Mouse (Mus musculus) thymus, adult 2 months (tissue): ENCODE data around the gene Mlf2.

ENCODE experiments used
- CTCF ChIP-seq: fragments of 200-500 bp; IDR thresholded peaks from 2 replicates; pipeline ENCODE4 v1.5.1; 2012; ENCODE audit warnings: mild to moderate bottlenecking, control low read depth, low read length, moderate library complexity, borderline replicate concordance; ENCODE audit not compliant: control insufficient read depth, poor library complexity, insufficient read depth; ENCODE audit errors: extremely low read depth
- POLR2A ChIP-seq: fragments of 200-500 bp; IDR thresholded peaks from 2 replicates; pipeline ENCODE4 v1.6.1; 2012; ENCODE audit warnings: mild to moderate bottlenecking, low read length, control low read depth, moderate library complexity; ENCODE audit not compliant: control insufficient read depth, poor library complexity, insufficient read depth; ENCODE audit errors: extremely low read depth

DNA sequence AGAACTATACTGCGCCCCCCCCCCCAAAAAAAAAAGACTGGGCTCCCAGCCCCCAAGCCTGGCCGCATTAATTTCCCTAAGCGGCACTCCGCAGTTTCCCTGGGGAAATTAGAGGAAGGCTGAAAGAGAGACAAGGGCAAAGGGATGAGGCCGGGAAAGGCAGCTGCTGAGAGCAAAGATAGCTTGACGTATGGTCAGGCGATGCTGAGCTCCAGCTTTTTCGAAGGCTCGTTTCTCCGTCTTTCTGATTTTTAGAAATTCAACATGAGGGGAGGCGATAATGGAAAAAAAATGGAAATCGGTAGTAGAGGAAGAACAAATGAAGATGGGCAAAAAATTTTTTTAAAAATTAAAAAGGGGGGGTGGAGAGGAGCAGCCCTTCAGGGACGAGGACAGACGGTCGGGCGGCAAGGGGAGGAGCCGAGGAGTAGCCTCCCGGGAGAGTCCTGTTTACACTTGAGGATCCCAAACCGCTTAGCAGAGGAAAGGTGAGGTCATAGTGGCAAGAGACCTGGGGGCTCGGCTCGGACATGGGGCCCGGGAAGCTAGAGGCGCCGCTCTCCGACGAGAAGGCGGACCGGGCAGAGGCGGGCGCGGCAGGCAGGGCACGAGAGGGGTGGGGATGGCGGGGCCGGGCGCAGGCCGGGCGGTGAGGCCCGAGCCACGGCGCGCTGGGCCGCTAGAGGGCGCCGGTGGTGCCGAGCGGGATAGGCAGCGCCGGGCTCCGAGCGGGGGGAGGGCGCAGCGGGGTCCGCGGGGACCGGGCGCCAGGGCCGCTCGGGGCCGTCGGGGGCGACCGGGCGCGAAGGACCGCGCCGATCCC lies 14.3 kb upstream of the Mlf2 start:
- peak; percentile 95 for TF ChIP-seq CTCF
- TF ChIP-seq POLR2A, result no peak
